Mouse (Mus musculus) adrenal gland, adult (tissue): Measurements from ENCODE around the gene Gpr15.
A peak's percentile ranks its signal among the peaks of the same experiment; 100 is the strongest.

ENCODE experiments used
- DNase-seq, 2 experiments: peaks; one replicate each; pipeline ENCODE4 v3.0.0; 2022 to 2023; ENCODE audit warnings: low spot score in 1 of 2; ENCODE audit not compliant: inconsistent age in 2 of 2

The Gpr15 gene

GRCm38 (mm10) chr16:58702329-58702932 lies 16.4 kb downstream of the Gpr15 start:
- DNase-seq = no peak

- DNase-seq = peak; percentile 31 to 49
Observed at GRCm38 (mm10) chr16:58701779-58702178, 17.1 kb downstream of the Gpr15 start.

DNA sequence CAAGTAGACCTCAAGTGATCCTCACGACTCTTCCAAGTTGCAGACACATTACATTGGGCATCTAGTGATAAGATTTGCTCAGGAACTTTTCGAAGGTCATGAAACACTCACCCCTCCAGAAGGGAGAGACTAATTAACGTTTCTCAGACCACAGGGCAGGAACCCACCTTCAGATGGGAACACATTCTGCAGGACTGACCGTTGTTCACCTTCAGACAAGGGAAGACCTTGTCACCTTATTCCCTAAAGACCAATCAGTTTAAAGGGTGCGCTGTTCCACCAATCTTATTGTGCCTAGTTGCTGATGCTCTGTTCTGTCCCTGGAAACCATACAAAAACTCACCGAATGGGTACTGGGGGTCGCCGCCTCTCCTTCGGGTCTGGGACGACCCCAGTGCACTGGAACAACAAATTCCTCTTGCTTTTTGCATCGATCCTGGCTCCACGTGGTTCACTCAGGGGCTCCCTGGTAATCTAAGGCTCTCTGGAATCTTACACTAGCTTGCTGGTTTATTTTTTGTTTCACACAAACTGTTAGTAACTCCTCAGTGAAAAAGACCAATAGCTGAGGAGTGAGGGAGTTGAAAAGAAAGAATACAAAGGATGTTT lies 17.9 kb downstream of the Gpr15 start:
- DNase-seq = no peak

GRCm38 (mm10) chr16:58700174-58700573 lies 18.7 kb downstream of the Gpr15 start:
- DNase-seq = no peak

GRCm38 (mm10) chr16:58697261-58697660 lies 21.6 kb downstream of the Gpr15 start:
- DNase-seq = no peak

DNA sequence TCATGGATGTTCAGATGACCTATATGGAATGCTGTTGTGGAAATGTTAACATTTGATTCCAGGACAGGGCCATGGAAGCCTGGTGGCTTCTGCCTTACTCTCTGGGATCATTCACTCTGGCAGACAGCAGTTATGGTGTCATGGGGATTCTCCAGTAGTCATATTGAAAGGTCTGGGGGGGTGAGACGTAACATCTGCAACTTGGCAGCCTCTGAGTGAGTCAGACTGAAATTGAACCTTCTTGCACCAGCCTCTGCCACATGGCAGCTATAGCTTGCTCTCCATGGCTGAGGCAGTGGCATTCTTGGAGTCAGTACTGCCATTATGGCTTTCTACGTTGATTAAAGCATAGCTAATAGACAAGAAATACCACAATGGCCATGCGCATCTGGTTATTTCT lies 22.1 kb downstream of the Gpr15 start:
- DNase-seq = no peak

DNA sequence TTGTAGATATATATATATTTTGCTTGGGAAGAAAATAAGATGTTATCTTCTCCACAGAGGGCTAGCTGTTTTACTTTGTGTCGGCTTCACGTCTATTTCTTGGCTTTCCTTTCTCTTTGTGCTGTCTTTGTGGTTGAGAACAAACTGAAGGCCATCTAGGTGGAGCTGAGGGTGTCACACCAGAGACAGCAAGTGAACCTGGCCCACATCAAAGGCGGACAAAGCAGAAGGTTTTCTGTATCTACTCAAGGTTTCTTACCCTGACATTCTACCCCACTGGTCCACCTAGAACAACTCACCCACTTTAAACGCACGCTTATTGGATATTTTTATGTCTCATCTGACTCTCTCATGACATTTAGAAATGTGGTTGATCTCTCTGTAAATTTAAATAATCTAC lies 24.8 kb downstream of the Gpr15 start:
- no peak for DNase-seq

DNA sequence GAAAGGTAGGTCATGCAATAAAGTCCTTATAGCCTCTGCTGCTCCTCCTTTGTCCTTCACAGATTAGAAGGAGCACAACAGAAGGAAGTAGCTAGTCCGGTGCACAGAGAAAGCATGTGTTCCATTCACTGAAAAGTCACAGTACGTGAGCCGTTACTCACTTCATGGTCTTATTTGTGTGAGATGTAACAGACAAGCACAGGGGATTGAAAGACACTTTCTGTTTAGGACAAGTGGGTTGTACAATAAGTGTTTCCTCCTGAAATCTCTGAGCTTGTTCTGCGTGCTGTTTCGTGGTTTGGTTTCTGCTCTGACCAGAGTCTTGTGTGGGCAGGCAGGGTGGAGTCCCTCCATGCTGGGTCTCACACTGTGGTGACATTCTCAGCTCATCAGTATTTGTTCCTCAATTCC lies 28.5 kb downstream of the Gpr15 start:
- no peak for DNase-seq

DNA sequence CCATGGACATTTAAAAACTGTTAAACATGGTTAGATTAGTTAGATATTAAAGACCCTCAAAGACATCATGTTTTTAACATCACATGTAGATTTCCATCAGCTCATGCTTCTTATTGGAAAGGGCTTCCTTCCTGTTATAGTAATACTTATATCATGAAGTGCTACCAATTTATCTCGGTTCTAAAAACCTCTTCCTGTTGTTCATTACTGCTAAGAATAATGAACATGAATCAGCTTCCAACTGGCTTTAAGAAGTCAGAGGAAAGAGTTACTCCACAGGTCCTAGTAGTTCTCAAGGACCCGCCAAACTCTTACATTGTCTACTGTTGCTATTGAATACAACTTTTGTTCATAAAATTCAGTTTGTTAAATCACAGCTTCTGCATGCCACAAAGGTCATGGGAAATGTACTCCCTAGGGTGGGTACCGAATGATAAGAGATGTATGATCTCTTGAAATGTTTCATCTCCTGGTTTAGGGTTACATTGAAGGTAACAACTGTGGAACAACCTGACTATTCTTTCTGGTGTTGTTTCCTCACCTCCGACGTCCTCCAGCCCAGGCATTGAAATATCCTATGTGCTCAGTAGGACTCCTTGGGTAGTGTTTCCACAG lies 29.2 kb downstream of the Gpr15 start:
- no peak for DNase-seq

- no peak for DNase-seq
Observed at GRCm38 (mm10) chr16:58688534-58688933, 30.3 kb downstream of the Gpr15 start.

- DNase-seq = no peak
Observed at GRCm38 (mm10) chr16:58685548-58686537, 33.0 kb downstream of the Gpr15 start.

GRCm38 (mm10) chr16:58684537-58684936 lies 34.3 kb downstream of the Gpr15 start:
- DNase-seq = no peak

- DNase-seq = no peak
Observed at GRCm38 (mm10) chr16:58683911-58684310, 35.0 kb downstream of the Gpr15 start.

DNA sequence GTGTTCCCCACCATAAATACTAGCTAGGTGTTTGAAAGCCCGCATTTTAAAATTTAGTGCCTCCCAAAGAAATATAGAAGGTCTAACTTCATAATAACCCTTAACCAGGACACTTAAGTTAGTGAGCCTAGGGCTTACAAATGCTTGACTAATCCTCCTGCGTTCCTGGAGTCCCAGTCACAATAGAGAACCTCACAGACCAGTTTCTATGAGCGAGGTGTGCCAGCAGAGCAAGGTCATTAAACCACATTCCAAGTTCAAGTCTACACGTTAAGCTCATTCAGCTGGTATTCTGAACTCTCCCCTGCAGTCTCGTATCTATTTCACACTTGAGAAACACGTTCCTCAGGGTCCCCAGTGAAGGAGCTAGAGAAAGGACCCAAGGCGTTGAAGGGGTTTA lies 36.0 kb downstream of the Gpr15 start:
- DNase-seq = no peak

DNA sequence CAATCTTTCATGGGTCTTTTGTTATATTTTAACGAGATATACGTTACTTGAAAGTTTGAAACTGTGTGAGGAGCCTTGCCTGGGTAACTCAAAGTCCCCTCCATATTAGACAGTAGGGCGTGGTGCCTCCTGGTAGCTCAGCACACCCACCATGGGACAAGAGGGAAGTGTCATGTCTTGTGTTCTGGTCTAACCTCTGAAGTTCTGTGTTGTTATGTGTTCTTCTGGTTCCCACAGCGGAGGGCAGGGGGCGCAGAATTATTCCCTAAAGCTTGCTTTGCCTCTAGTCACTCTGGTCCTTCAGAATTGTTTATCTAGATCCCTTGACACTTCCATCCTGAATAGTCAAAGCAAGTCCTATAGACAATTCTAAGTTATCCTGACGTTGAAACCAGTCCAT lies 36.8 kb downstream of the Gpr15 start:
- no peak for DNase-seq

DNA sequence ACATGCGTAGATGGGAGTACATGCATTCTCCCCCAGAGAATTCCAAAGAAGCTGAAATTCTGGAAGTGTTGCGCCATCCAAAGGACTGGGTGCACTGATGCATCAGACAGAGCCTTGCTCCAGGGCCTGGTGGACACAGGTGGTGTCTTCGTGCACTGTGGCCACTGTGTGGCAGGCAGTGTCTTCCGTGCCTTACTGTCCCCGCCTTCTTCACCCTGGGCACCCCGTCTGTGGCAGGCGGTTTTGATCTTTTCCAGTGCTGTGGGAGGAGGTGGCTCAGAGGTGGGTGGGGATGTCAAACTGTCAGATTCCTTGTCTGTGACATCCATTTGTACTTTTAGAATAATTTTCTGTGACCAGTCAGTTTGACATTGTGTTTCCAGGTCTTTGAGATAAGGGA lies 40.2 kb downstream of the Gpr15 start:
- no peak for DNase-seq

DNA sequence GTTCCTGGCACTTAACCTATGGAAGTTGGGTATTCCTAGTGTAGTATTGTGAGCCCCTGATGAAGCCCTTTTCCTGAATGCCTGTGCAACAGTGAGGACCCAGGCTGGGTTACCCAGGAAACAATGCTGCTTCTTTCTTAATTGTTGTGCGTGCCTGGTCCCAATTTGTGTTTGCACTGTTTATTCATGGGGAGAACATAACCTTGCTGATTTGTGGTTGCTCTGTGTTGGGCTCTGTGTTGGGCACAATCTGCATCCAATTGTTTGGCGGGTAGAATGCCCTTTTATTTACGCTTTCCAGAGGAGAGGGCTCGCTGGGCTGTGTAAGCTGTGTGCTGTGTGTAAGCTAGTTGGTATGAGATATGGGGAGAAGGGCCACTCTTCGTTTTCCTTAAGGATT lies 41.4 kb downstream of the Gpr15 start:
- DNase-seq = no peak

DNA sequence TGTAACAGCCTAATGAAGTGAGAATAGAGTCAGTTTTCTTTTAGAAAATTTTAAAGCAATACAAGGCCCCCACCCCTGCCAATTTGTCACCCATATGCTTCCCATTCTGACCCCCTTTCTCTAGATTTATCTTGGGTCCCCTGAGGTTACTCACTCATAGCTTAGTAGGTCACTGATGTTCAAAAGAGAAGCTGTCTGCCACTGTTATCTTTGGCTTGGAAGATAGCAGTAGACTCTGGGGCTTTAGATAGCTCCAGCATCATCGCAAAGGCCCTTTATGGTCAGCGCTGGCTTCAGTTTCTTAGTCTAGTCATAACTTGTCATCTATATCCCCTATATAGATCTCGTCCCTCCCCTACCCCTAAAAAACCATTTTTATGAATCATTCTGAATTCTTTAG lies 42.2 kb downstream of the Gpr15 start:
- no peak for DNase-seq

DNA sequence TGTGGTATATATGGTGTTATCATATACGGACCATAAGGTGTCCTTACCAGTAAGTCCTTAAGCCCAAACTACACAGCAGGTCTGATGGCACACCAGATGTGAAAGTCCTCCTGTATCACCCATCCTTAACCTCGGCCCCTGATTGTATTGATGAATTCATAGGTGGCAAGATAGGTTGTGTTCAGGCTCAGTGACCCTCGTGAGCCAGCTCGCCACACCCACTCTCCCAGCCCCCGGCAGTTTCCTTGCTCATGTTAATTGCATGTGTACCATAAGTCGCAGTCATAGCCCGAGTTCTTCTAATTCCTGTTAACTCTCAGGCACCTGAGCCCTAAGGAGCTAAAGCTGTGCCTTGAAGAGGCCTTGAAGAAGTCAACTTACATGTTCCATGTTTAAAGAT lies 42.7 kb downstream of the Gpr15 start:
- DNase-seq = no peak

- DNase-seq = no peak
Observed at GRCm38 (mm10) chr16:58675256-58675655, 43.6 kb downstream of the Gpr15 start.

- DNase-seq = no peak
Observed at GRCm38 (mm10) chr16:58673811-58674410, 45.0 kb downstream of the Gpr15 start.
